Mouse (Mus musculus): ENCODE measurements around the gene Arhgap22. TPM values are rescaled to one million over a fixed set of nuclear protein-coding genes. Genes with fewer than 3 reads are reported as not detected.
A peak's percentile ranks its signal among the peaks of the same experiment; 100 is the strongest.

The Arhgap22 gene
- polyA plus RNA-seq, 1 experiment from 2014 or later, result 16.5 TPM

GRCm38 (mm10) chr14:33235661-33236060 is 21.8 kb downstream of the Arhgap22 start:
- peak overlapping the region; percentile 77 for H3K27ac ChIP-seq
- 60% methylated on average over 6 of the region's 6 CpGs for WGBS (ENCODE audit: missing documents)
- H3K79me2 ChIP-seq (ENCODE audit: inconsistent target), result peaks cover 84% of the 10 kb centered on the region
- H3K36me3 ChIP-seq (ENCODE audit: inconsistent target), result no peaks in the 10 kb centered on the region
- no peak overlapping the region for H3K4me3 ChIP-seq (ENCODE audit: inconsistent target)

GRCm38 (mm10) chr14:33240400-33240799 is 26.6 kb downstream of the Arhgap22 start:
- H3K36me3 ChIP-seq (ENCODE audit: inconsistent target), result no peaks in the 10 kb centered on the region
- no peak overlapping the region for H3K4me3 ChIP-seq (ENCODE audit: inconsistent target)
- peak overlapping the region; percentile 100 for H3K27ac ChIP-seq
- WGBS (ENCODE audit: missing documents), result 2% methylated on average over 2 of the region's 2 CpGs
- H3K79me2 ChIP-seq (ENCODE audit: inconsistent target), result peaks cover 80% of the 10 kb centered on the region

DNA sequence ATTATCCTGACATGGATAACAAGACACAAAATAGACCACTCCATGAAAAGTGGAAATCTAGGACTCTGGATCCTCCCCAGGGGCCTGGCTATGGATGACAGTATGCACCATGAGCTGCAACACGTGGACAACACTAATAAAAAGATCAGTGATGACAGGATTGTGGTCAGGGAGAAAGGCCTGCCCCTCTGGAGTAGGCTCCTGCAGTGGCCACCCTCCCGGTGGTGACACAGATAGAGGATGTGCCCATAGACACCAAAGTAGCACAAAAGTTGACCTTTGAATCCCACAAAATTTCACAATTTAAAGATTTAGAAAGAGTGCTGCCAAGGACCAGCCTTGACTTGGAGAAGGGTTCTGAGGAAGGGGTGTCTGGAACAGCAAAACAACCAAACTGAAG is 29.4 kb downstream of the Arhgap22 start:
- 10% methylated on average over 2 of the region's 2 CpGs for WGBS (ENCODE audit: missing documents)
- H3K36me3 ChIP-seq (ENCODE audit: inconsistent target), result no peaks in the 10 kb centered on the region
- H3K27ac ChIP-seq, result peak overlapping the region; percentile 100
- H3K79me2 ChIP-seq (ENCODE audit: inconsistent target), result peaks cover 66% of the 10 kb centered on the region
- H3K4me3 ChIP-seq (ENCODE audit: inconsistent target), result no peak overlapping the region

DNA sequence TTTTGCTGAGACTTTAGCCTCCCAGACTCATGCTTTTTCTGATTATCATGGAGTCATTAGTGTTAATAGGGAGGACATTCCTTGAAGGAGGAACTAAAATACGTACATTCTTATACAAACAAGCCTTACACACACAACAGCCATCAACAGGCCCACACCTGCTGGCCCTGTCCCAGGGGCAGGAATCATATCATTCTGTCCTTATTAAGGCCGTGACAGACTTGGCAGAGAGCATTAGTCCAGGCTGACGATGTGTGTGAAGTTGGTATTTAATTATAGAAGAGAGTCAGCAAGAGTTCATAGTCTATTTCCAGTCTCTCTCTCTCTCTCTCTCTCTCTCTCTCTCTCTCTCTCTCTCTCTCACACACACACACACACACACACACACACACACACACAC is 30.7 kb downstream of the Arhgap22 start:
- WGBS (ENCODE audit: missing documents), result 64% methylated on average over 1 of the region's 3 CpGs
- Histone ChIP-seq H3K4me3 (ENCODE audit: inconsistent target) (no peak overlapping the region), H3K36me3 (ENCODE audit: inconsistent target) (no peaks in the 10 kb centered on the region), H3K27ac (peak overlapping the region; percentile 100), H3K79me2 (ENCODE audit: inconsistent target) (peaks cover 64% of the 10 kb centered on the region)

DNA sequence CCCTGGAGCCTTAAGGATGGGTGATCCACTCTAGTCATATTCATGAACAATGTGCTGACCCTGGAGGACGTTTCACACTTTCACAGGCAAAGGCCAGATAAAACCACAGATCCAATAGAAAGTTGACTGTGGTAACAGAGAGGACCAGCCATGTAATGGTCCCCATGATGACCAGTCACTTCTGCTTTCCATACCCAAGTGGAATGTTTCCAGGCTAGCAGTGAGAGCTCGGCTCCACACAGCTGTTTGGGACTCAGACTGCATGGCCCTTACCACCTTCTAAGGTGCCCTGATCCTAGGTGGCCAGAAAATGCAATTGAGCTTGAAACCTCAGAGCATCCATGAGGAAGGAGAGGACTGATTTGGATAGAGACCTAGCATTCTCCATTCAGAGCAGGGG is 31.1 kb downstream of the Arhgap22 start:
- WGBS (ENCODE audit: missing documents), result 5% methylated on average over 2 of the region's 2 CpGs
- Histone ChIP-seq H3K79me2 (ENCODE audit: inconsistent target) (peaks cover 67% of the 10 kb centered on the region), H3K4me3 (ENCODE audit: inconsistent target) (no peak overlapping the region), H3K36me3 (ENCODE audit: inconsistent target) (no peaks in the 10 kb centered on the region), H3K27ac (peak overlapping the region; percentile 100)

- Histone ChIP-seq H3K4me3 (ENCODE audit: inconsistent target) (no peak overlapping the region; the same call in 1 of the 2 replicates), H3K79me2 (ENCODE audit: inconsistent target) (peaks cover 76% of the 10 kb centered on the region), H3K27ac (peak overlapping the region; percentile 100), H3K36me3 (ENCODE audit: inconsistent target) (no peaks in the 10 kb centered on the region)
- WGBS (ENCODE audit: missing documents), result 87% methylated on average over 7 of the region's 8 CpGs
Measured at GRCm38 (mm10) chr14:33246476-33246875, 32.6 kb downstream of the Arhgap22 start.

GRCm38 (mm10) chr14:33247623-33248022 is 33.8 kb downstream of the Arhgap22 start:
- H3K79me2 ChIP-seq (ENCODE audit: inconsistent target), result peaks cover 76% of the 10 kb centered on the region
- peak overlapping the region; percentile 23 for H3K4me3 ChIP-seq (ENCODE audit: inconsistent target)
- no peaks in the 10 kb centered on the region; the same call in 1 of the 2 replicates for H3K36me3 ChIP-seq (ENCODE audit: inconsistent target)
- H3K27ac ChIP-seq, result peak overlapping the region; percentile 100
- WGBS (ENCODE audit: missing documents), result 0% methylated on average over 10 of the region's 11 CpGs

GRCm38 (mm10) chr14:33248741-33249140 is 34.9 kb downstream of the Arhgap22 start:
- 85% methylated on average over 5 of the region's 5 CpGs for WGBS (ENCODE audit: missing documents)
- peak overlapping the region; percentile 100 for H3K27ac ChIP-seq
- no peaks in the 10 kb centered on the region; the same call in 1 of the 2 replicates for H3K36me3 ChIP-seq (ENCODE audit: inconsistent target)

GRCm38 (mm10) chr14:33250215-33250939 is 36.6 kb downstream of the Arhgap22 start:
- WGBS (ENCODE audit: missing documents), result 31% methylated on average over 30 of the region's 30 CpGs
- peaks cover 80% of the 10 kb centered on the region for H3K79me2 ChIP-seq (ENCODE audit: inconsistent target)
- peak overlapping the region; percentile 100 for H3K27ac ChIP-seq
- H3K4me3 ChIP-seq (ENCODE audit: inconsistent target), result peak overlapping the region; percentile 25
- no peaks in the 10 kb centered on the region; the same call in 1 of the 2 replicates for H3K36me3 ChIP-seq (ENCODE audit: inconsistent target)

More at GRCm38 (mm10) chr14:33248741-33249140, 34.9 kb downstream of the Arhgap22 start:
- no peak overlapping the region for H3K4me3 ChIP-seq (ENCODE audit: inconsistent target)
- H3K79me2 ChIP-seq (ENCODE audit: inconsistent target), result peaks cover 76% of the 10 kb centered on the region

DNA sequence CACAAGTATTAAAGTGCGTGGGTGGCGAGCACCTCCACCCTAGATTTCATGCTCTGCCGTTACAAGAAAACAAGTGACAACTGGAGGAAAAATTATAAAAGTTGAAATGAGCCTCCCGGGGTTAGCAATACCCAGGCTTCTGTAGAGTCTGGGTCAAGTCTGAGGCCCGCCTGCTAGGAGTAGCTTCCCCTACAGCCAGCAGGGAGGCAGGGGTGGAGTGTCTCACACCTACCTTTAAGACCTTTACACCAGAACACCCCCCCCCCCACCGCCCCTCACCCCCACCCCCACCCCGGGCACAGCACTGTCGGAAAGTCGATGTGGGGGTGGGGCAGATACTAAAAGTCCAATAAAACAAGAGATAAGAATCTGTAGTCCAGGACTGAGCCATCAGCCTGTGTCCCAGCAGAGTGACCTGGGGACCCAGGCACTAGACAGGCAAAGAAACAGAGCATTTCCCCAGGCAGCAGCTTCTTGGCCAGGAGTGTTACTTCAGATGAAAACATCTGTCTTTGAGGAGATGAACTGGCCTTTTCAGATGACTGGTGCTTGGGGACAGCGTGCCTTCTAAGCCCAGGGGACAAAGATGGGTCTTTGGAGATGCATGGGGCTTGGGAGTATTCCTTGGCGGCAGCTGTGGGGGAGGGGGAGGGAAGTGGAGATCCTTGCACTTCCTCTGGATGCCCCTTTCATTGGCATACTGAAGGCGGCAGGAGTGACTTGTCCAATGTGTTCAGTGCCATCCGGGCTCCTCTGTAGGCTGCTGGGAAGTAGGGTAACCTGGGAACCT is 37.3 kb downstream of the Arhgap22 start:
- peak overlapping the region; percentile 25 for H3K4me3 ChIP-seq (ENCODE audit: inconsistent target)
- 40% methylated on average over 9 of the region's 13 CpGs for WGBS (ENCODE audit: missing documents)
- H3K36me3 ChIP-seq (ENCODE audit: inconsistent target), result no peaks in the 10 kb centered on the region; the same call in 1 of the 2 replicates
- H3K79me2 ChIP-seq (ENCODE audit: inconsistent target), result peaks cover 80% of the 10 kb centered on the region
- peak overlapping the region; percentile 100 for H3K27ac ChIP-seq

GRCm38 (mm10) chr14:33258256-33258655 is 44.4 kb downstream of the Arhgap22 start:
- WGBS (ENCODE audit: missing documents), result 92% methylated on average over 5 of the region's 5 CpGs
- Histone ChIP-seq H3K36me3 (ENCODE audit: inconsistent target) (peaks cover 10% of the 10 kb centered on the region; the same call in 1 of the 2 replicates), H3K27ac (no peak overlapping the region), H3K4me3 (ENCODE audit: inconsistent target) (no peak overlapping the region), H3K79me2 (ENCODE audit: inconsistent target) (peaks cover 100% of the 10 kb centered on the region)

DNA sequence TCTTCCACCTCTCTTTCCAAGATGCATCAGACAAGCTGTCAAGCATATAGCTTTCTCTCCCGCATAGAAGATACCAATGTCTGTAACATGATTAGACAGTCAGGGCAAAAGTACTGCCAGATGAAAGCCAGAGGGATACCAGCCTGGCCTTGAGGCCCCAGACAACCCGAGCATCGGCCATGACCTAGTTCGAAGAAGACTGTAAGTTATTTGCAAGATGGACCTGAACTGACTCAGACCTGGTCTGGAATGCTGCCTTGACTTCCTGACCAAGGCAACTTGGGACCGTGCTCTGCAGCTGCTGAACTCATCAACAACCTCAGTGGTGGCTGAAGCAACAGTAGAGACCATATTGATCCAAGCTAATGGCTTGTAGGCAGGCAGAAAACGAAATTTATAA is 46.3 kb downstream of the Arhgap22 start:
- Histone ChIP-seq H3K36me3 (ENCODE audit: inconsistent target) (peaks cover 27% of the 10 kb centered on the region), H3K27ac (no peak overlapping the region), H3K79me2 (ENCODE audit: inconsistent target) (peaks cover 98% of the 10 kb centered on the region), H3K4me3 (ENCODE audit: inconsistent target) (no peak overlapping the region)
- 92% methylated on average over 6 of the region's 6 CpGs for WGBS (ENCODE audit: missing documents)

DNA sequence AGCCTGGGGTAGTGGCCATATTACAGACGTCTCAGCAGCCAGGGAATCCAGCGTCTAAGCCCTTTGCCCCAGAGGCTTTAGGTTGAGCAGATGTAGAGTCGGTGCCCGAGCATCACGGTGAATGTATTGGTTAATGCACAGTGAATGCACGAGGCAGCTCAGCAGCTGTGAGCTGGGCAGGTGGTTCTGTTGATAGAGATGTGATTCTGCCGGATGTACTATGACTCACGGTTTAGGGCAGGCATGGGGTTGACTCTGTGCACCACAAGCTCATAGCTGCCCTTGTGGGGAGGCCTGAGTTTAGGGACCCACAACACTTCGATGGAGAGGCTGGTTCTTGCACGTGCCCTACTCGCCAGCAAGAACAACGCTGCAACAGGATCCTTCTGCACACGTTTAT is 51.0 kb downstream of the Arhgap22 start:
- Histone ChIP-seq H3K27ac (no peak overlapping the region), H3K36me3 (ENCODE audit: inconsistent target) (peaks cover 65% of the 10 kb centered on the region), H3K4me3 (ENCODE audit: inconsistent target) (no peak overlapping the region), H3K79me2 (ENCODE audit: inconsistent target) (peaks cover 97% of the 10 kb centered on the region)
- 94% methylated on average over 10 of the region's 13 CpGs for WGBS (ENCODE audit: missing documents)

- Histone ChIP-seq H3K36me3 (ENCODE audit: inconsistent target) (peaks cover 52% of the 10 kb centered on the region), H3K79me2 (ENCODE audit: inconsistent target) (peaks cover 38% of the 10 kb centered on the region), H3K4me3 (ENCODE audit: inconsistent target) (no peak overlapping the region), H3K27ac (peak overlapping the region; percentile 77)
- WGBS (ENCODE audit: missing documents), result 0% methylated on average over 2 of the region's 2 CpGs
Measured at GRCm38 (mm10) chr14:33276240-33276639, 62.4 kb downstream of the Arhgap22 start.

DNA sequence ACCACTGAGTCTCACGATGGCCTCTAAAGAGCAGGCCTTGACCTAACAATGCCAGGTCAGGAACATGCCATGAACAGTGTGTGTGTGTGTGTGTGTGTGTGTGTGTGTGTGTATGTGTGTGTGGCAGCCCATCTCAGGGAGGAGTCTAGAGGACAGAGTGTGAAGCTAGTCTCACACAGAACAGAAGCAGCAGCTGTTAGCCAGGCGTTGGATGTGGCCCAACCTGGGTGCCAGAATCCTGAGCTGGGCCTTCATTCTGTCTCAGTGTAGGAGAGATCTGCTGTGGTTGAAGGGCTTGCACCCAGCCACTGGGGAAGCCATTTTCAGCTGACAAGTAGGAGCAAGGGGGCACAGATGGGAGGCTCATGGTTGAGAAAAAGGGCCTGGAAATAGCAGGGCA is 64.5 kb downstream of the Arhgap22 start:
- H3K27ac ChIP-seq, result no peak overlapping the region
- WGBS (ENCODE audit: missing documents), result 96% methylated on average over 2 of the region's 2 CpGs
- peaks cover 35% of the 10 kb centered on the region for H3K79me2 ChIP-seq (ENCODE audit: inconsistent target)
- H3K36me3 ChIP-seq (ENCODE audit: inconsistent target), result peaks cover 44% of the 10 kb centered on the region; the same call in 1 of the 2 replicates
- no peak overlapping the region for H3K4me3 ChIP-seq (ENCODE audit: inconsistent target)
